Mouse (Mus musculus) kidney, embryonic 14.5 days (tissue): ENCODE results near the gene Clec2i. TPM values are rescaled to one million over a fixed set of nuclear protein-coding genes. Genes with fewer than 3 reads are reported as not detected.
"Not testable (repeated sequence)": the region's sequence is repeated elsewhere in the genome, so short reads cannot be mapped to it uniquely, and the experiment has no call there.

Experiments used
- ATAC-seq: fragments of 200-750 bp; cut with Nextera tagmentation; 2 replicates; pipeline ENCODE4 v1.8.0; 2017; ENCODE audit warnings: moderate number of reproducible peaks, mild to moderate bottlenecking, moderate TSS enrichment, moderate library complexity; ENCODE audit not compliant: low FRiP score, low TSS enrichment
- H3K27ac ChIP-seq: fragments of 300-500 bp; sonication (generic); 2 replicates; pipeline ENCODE4 v1.5.1; 2014; ENCODE audit warnings: low read depth, mild to moderate bottlenecking, low read length, moderate library complexity, mixed read lengths
- H3K27me3 ChIP-seq: fragments of 300-500 bp; sonication (generic); 2 replicates; pipeline ENCODE4 v1.6.1; 2014; ENCODE audit warnings: mild to moderate bottlenecking, low read length; ENCODE audit not compliant: control insufficient read depth, insufficient read depth
- H3K36me3 ChIP-seq: fragments of 300-500 bp; sonication (generic); 2 replicates; pipeline ENCODE4 v1.6.1; 2014; ENCODE audit warnings: low read length, mixed read lengths; ENCODE audit not compliant: control insufficient read depth, insufficient read depth
- H3K4me1 ChIP-seq: fragments of 300-500 bp; sonication (generic); 2 replicates; pipeline ENCODE4 v1.6.1; 2014; ENCODE audit warnings: low read length, mixed read lengths; ENCODE audit not compliant: control insufficient read depth, insufficient read depth
- H3K4me2 ChIP-seq: fragments of 300-500 bp; sonication (generic); replicated peaks from 2 replicates; pipeline ENCODE4 v1.6.1; 2014; ENCODE audit warnings: low read depth, mild to moderate bottlenecking, low read length
- H3K4me3 ChIP-seq: fragments of 300-500 bp; sonication (generic); 2 replicates; pipeline ENCODE4 v1.5.1; 2014; ENCODE audit warnings: mild to moderate bottlenecking, low read length
- H3K9ac ChIP-seq: fragments of 300-500 bp; sonication (generic); 2 replicates; pipeline ENCODE4 v1.6.1; 2014; ENCODE audit warnings: low read depth, mild to moderate bottlenecking, low read length, moderate library complexity
- H3K9me3 ChIP-seq: fragments of 300-500 bp; sonication (generic); 2 replicates; pipeline ENCODE4 v1.6.1; 2016; ENCODE audit warnings: low read length; ENCODE audit not compliant: control insufficient read depth
- WGBS: fragments of 180-500 bp; shearing (Covaris S2); extraction: QIAGEN DNeasy Blood & Tissue Kit; methylation state at CpG from one replicate; pipeline ENCODE4 v1.1.7; 2014; 5-methylcytosine and 5-hydroxymethylcytosine counted together
- microRNA-seq: library from miRNA; unstranded; fragments of <30 nt; microRNA quantifications from one replicate; pipeline ENCODE4, GENCODE M21; 2016
- polyA plus RNA-seq: library from polyadenylated mRNA; unstranded; fragments of >200 nt; fragmentation: Nextera tagmentation; extraction: Ambion mirVana; gene quantifications from 2 replicates; pipeline ENCODE4 v1.2.1, GENCODE M21; 2014

Clec2i gene
- polyA plus RNA-seq, 1 experiment from 2014 or later, result 0.23 TPM

DNA sequence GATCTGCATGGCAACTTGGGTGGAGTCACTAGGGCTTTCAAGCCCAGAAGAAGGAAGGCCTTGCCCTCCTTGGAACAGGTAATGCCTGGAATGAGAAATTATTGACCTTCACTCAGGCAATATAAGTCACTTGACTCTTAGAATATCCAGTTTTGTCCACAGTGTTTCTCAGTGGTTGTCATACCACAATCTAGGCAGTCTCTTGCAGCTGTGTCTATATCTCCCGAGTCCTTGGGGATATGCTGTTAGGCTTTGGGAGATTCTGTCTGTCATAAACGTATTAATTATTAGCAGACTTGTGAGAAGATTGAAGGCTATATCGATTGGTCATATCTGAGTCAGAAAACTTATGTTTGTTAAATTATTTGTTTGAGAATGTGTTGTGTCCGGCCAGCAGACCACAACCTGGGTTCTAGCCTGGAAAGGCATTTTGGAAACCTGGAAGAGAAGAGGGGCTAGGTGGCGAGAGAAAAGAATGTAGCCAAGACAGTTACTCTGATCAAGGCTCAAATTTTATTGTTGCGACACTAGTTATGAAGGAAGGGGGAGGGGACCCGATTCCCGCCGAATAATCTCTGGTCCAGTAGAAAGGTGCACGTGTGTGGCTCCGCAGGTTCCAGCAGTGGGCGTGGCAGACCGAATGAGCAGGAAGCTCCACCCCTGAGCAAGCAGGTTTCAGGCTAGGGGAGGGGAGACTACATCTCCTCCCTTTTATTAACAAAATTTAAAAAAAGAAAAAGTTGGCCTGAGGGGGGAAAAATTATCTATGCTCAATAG is 48.7 kb downstream of the Clec2i start:
- H3K27me3 ChIP-seq, H3K4me1 ChIP-seq, H3K27ac ChIP-seq, H3K9me3 ChIP-seq, H3K9ac ChIP-seq, H3K4me2 ChIP-seq, ATAC-seq, H3K4me3 ChIP-seq, H3K36me3 ChIP-seq: not testable (repeated sequence)
- WGBS, result 93% methylated on average over 4 of the region's 13 CpGs

DNA sequence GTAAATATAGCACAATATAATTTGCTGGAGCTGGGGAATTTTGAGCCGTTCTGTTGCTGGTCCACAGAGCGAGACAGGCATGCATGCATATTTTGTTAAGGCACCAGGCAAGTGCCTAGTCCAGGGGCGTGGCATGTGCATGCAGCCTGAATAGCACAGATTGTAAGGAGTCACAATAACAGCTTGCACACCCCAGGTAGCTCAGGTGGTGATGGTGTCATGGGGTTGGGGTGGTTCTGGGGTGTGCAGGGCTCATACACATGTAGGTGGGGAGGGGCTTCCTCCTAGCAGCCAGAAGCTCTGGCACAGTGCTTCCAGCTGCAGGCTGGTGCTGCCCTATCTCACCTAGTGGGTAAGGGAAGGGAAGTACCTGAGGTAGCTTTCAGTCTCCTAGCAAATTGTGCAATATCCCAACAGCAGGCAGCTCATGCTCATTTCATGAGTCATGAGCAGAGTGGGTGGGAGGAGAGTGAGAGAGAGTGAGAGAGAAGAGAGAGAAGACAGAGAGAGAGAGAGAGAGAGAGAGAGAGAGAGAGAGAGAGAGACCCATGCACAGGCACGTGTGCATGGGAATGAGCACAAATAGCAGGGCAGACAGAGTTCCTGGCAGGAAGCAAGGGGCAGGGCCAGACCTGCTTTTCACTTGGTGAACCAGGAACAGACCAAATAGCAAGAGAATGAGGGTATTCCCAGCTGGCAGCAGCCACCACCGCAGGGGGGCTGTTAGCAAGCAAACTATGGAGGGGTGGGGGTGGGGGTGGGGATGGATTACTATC is 54.4 kb downstream of the Clec2i start:
- Histone ChIP-seq H3K9ac (no peak overlapping the region), H3K36me3 (no peaks in the 10 kb centered on the region), H3K9me3 (peaks cover 6% of the 10 kb centered on the region), H3K4me3 (no peak overlapping the region), H3K4me2 (no peak overlapping the region), H3K4me1 (no peaks in the 10 kb centered on the region), H3K27me3 (no peaks in the 10 kb centered on the region), H3K27ac (no peak overlapping the region)
- 84% methylated on average over 5 of the region's 5 CpGs for WGBS
- no peak for ATAC-seq

GRCm38 (mm10) chr6:128945564-128945963 is 58.2 kb downstream of the Clec2i start:
- Histone ChIP-seq H3K9ac (no peak overlapping the region), H3K27ac (no peak overlapping the region), H3K4me1 (no peaks in the 10 kb centered on the region), H3K4me3 (no peak overlapping the region), H3K27me3 (no peaks in the 10 kb centered on the region), H3K4me2 (no peak overlapping the region), H3K36me3 (no peaks in the 10 kb centered on the region), H3K9me3 (peaks cover 6% of the 10 kb centered on the region)
- ATAC-seq, result no peak
- WGBS, result 82% methylated on average over 3 of the region's 3 CpGs

Small RNA genes within 50 kb of the gene (microRNA-seq; reads per million reads assigned to microRNA genes)
- gene Gm27336, result not detected

Other genes starting within 250 kb of the Clec2i start
- gene Clec2h, start 225.2 kb upstream of the Clec2i start, polyA plus RNA-seq, result 0.11 TPM in 1 of 2 replicates, not detected in the other
- not detected in 2 replicates for gene Klrb1, start 164.5 kb upstream of the Clec2i start, polyA plus RNA-seq
- gene Klrb1c, start 98.4 kb upstream of the Clec2i start, polyA plus RNA-seq, result 0.61 TPM in 1 of 2 replicates, not detected in the other
- not detected in 2 replicates for gene Gm44511, start 61.3 kb upstream of the Clec2i start, polyA plus RNA-seq
- gene Klrb1b, start 61.3 kb upstream of the Clec2i start, polyA plus RNA-seq, result not detected in 2 replicates
- 0.64 and 0.76 TPM in 2 replicates for gene BC035044, start 3.5 kb downstream of the Clec2i start, polyA plus RNA-seq
- not detected in 2 replicates for gene Clec2g, start 46.8 kb downstream of the Clec2i start, polyA plus RNA-seq
- 0.28 TPM in 1 of 2 replicates, not detected in the other for gene Klrb1f, start 158.3 kb downstream of the Clec2i start, polyA plus RNA-seq
- not detected in 2 replicates for gene Clec2e, start 213.3 kb downstream of the Clec2i start, polyA plus RNA-seq